Mouse (Mus musculus) gastrocnemius, adult 18-20 months (tissue): ENCODE measurements at regions not wholly inside any gene's neighbourhood (a gene's known extent, or its start where the extent isn't known, plus 50 kb on each side); places are given as distances from the start of the nearest gene placed in this dataset. TPM values are rescaled to one million over a fixed set of nuclear protein-coding genes. Genes with fewer than 3 reads are reported as not detected.
"Not testable (repeated sequence)": the region's sequence is repeated elsewhere in the genome, so short reads cannot be mapped to it uniquely, and the experiment has no call there.

Experiments used
- DNase-seq: peaks from one replicate; pipeline ENCODE4 v3.0.0; 2021; ENCODE audit warnings: low spot score
- microRNA-seq: library from miRNA; unstranded; fragments of <30 nt; microRNA quantifications from one replicate; pipeline ENCODE4 v1.2.0, GENCODE M21; 2021

DNA sequence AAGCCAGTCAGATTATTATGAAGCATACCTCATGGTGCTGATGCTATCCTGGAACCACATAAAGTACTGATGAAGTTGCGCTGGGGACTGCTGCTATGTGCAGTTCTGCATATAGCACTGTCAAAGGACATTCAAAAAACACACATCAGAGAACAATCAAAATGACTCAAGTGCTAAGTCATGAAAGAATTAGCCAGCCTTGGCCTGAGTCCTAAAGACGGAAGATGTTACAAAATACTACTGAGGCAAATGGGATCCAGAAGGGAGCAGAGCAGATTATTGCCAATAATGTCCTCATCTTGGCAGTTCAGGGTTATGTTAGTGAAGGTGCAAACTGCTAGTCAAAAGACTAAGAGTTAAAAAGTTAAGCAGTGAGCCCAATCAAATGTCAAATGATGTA is 87.9 kb upstream of the Mpdz start:
- DNase-seq = peak; percentile 73

- not testable (repeated sequence) for DNase-seq
Observed at GRCm38 (mm10) chr4:81519151-81519550, 76.5 kb upstream of the Mpdz start.

GRCm38 (mm10) chr4:81514547-81514946 is 71.9 kb upstream of the Mpdz start:
- DNase-seq = no peak

DNA sequence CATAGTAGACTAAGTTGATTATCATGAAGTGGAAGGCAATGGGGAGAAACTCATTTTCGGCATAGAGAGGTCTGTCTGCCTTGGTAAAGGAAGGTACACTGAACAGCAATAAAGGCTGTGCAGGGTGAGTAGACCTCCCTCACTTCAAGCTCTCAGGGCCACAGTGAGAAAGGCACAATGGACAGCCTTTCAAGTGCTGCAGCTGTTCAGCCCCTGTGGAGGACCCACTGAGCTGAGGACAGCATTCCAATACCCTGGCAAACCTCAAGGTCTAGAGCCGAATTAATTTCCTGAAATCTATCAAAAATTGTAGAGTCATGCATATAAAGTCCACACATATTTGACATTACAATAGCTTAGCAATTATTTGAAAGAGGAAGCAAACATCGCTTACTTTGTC is 69.8 kb upstream of the Mpdz start:
- no peak for DNase-seq

GRCm38 (mm10) chr4:81508776-81509175 is 66.2 kb upstream of the Mpdz start:
- DNase-seq = no peak

DNA sequence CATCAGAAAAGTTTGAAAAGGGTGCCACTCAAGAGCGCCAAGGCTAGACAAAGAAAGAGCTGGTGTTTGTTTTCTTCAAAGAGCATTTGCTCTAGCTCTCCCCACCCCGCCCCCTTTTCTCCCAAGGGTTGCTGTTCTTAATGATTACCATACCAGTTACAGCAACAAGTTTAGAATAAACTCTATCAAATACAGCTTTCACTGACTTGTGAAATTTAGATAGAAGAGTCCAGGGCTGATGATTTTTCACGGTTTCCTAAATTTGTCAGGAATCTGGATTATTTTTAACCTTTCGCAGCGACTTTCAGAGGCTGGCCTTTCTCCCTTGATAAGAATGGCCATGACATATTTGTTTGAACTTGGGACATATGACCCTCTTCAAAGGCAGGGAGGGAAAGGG is 64.2 kb upstream of the Mpdz start:
- DNase-seq = no peak

GRCm38 (mm10) chr4:81506306-81506705 is 63.7 kb upstream of the Mpdz start:
- no peak for DNase-seq

- DNase-seq = no peak
Observed at GRCm38 (mm10) chr4:81505096-81505495, 62.5 kb upstream of the Mpdz start.

DNA sequence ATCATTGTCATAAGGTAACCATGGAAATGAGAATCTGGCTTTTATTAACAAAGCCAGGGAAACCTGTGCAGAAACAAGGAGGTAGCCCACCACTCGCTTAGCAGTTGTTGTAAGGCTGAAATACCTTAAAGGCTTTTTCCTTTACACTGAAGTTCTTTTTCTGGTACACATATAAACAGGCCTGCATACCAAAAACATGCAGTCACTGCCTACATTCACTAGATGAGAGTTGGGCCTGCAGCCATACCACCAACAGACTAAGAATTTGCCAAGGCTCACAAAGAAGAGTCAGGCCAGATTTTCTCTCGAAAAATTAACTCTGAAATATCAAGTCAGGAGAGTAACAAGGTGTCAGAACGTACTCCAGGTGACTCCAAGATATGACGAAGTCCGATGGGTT is 61.3 kb upstream of the Mpdz start:
- DNase-seq = no peak

DNA sequence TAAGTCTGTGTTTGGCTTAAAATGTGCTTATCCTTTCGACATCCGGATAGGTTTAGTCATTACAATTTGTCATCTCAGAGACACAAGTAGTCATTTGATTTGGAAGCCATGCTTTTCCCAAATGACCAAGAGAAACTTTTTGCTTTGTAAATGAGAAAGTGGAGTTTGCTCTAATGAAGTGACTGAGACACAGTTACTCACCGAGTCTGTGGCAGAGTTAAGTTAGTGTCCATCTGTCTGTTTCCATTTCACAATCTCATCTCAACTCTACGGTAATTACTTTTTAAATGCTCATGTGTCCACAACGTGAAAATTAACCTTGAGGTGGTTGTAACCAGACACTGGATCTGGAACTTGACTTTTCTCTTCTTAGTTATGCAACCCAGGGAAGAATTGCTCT is 59.2 kb upstream of the Mpdz start:
- DNase-seq = no peak

- peak; percentile 28 for DNase-seq
Observed at GRCm38 (mm10) chr4:81498133-81498532, 55.5 kb upstream of the Mpdz start.

GRCm38 (mm10) chr4:81492811-81493210 is 50.2 kb upstream of the Mpdz start:
- no peak for DNase-seq

Small RNA genes in the stretch of these regions (microRNA-seq; reads per million reads assigned to microRNA genes)
- not detected for gene Gm22402
